Mouse (Mus musculus) CH12F3 (cell line): ENCODE results near the gene Magix.

Source experiments
- in situ Hi-C: fragments of 300-500 bp; cut with MboI; formaldehyde crosslinking; loops from 2 replicates; pipeline ENCODE4 v1.14.3; 2020; ENCODE audit warnings: low sequenced_read_pairs

Magix gene

GRCm38 (mm10) chrX:7638401-7639091 is 42.5 kb downstream of the Magix start, which contains the start of gene Syp:
Gene Syp, plus strand, starts transcription at chrX:7638471.
- in situ Hi-C loops, result no loop called here

GRCm38 (mm10) chrX:7635101-7635500 is 46.0 kb downstream of the Magix start:
- in situ Hi-C loops, result no loop called here

GRCm38 (mm10) chrX:7632560-7632959 is 48.5 kb downstream of the Magix start:
- in situ Hi-C loops, result no loop called here
